Mouse (Mus musculus) limb, embryonic 11.5 days (tissue): Measurements from ENCODE around the gene Pank3. TPM values are rescaled to one million over a fixed set of nuclear protein-coding genes. Genes with fewer than 3 reads are reported as not detected.

Experiments
- ATAC-seq: fragments of 200-750 bp; cut with Nextera tagmentation; 2 replicates; pipeline ENCODE4 v1.8.0; 2017; ENCODE audit warnings: low read depth; ENCODE audit not compliant: insufficient number of reproducible peaks, low FRiP score, low TSS enrichment
- DNase-seq: peaks from one replicate; pipeline ENCODE4 v3.0.0-alpha.2; 2015; ENCODE audit warnings: low spot score
- H3K27ac ChIP-seq: fragments of 300-500 bp; sonication (generic); replicated peaks from 2 replicates; pipeline ENCODE4 v1.5.1; 2014; ENCODE audit warnings: low read depth, mild to moderate bottlenecking, low read length
- H3K27me3 ChIP-seq: fragments of 300-500 bp; sonication (generic); 2 replicates; pipeline ENCODE4 v1.6.1; 2014; ENCODE audit warnings: mild to moderate bottlenecking, low read length, mixed read lengths; ENCODE audit not compliant: control insufficient read depth, insufficient read depth
- H3K36me3 ChIP-seq: fragments of 300-500 bp; sonication (generic); 2 replicates; pipeline ENCODE4 v1.6.1; 2014; ENCODE audit warnings: mild to moderate bottlenecking, low read length, moderate library complexity, mixed read lengths; ENCODE audit not compliant: control insufficient read depth, insufficient read depth
- H3K4me1 ChIP-seq: fragments of 300-500 bp; sonication (generic); 2 replicates; pipeline ENCODE4 v1.6.1; 2014; ENCODE audit warnings: low read length, mixed read lengths; ENCODE audit not compliant: control insufficient read depth, insufficient read depth
- H3K4me2 ChIP-seq: fragments of 300-500 bp; sonication (generic); 2 replicates; pipeline ENCODE4 v1.6.1; 2014; ENCODE audit warnings: low read depth, mild to moderate bottlenecking, moderate library complexity; ENCODE audit not compliant: severe bottlenecking
- H3K4me3 ChIP-seq: fragments of 300-500 bp; sonication (generic); 2 replicates; pipeline ENCODE4 v1.5.1; 2014; ENCODE audit warnings: low read depth, low read length
- H3K9ac ChIP-seq: fragments of 300-500 bp; sonication (generic); 2 replicates; pipeline ENCODE4 v1.6.1; 2014; ENCODE audit warnings: mild to moderate bottlenecking, low read length
- H3K9me3 ChIP-seq: fragments of 300-500 bp; sonication (generic); 2 replicates; pipeline ENCODE4 v1.6.1; 2016; ENCODE audit warnings: low read length; ENCODE audit not compliant: control insufficient read depth
- WGBS: fragments of 180-500 bp; shearing (Covaris S2); extraction: QIAGEN DNeasy Blood & Tissue Kit; methylation state at CpG from one replicate; pipeline ENCODE4 v1.1.7; 2014; 5-methylcytosine and 5-hydroxymethylcytosine counted together
- polyA plus RNA-seq: library from polyadenylated mRNA; unstranded; fragments of >200 nt; fragmentation: Nextera tagmentation; extraction: Ambion mirVana; gene quantifications from 2 replicates; pipeline ENCODE4 v1.2.1, GENCODE M21; 2014

Pank3 gene
- 18.8 and 21.5 TPM in 2 replicates for polyA plus RNA-seq

DNA sequence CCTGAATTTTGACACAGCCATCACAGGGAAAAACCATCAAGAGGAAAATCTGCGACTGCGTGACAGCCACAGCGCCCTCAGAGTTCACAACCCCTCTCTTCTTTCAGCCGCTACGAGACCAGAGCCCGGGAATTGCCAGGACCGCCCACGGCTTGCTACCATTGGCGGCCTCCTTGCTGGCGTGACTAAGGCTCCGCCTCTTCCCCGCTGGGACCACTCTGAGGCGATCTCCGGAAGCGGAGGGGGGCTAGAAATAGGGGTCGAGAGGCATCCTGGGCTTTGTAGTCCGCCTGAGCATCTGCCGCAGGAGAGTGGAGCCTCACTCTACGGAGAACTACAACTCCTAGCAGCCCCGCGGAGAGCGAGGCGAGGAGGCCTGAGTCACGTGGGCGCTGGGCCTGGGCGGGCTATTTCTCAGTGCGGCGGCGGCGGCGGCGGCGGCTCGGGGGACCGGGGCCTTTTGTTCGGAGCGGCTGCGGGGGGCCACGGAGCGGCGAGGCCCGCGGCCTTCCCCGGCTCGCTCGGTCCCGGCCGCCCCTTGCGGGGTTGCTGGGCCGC lies at the start of gene Pank3:
Gene Pank3, plus strand, starts transcription at position 297 of the 558 bp plus-strand sequence.
- WGBS: under 1% methylated on average over 46 of the region's 50 CpGs
- DNase-seq (peak; percentile 98), ATAC-seq (peak; percentile 100)
- H3K27me3 ChIP-seq: no peaks in the 10 kb centered on the region
- peak within 1 kb of the TSS; percentile 93 for H3K4me3 ChIP-seq
- H3K4me1 ChIP-seq: peaks cover 3% of the 10 kb centered on the region; the same call in 1 of the 2 replicates
- H3K9me3 ChIP-seq: no peaks in the 10 kb centered on the region
- peak within 1 kb of the TSS; percentile 90 for H3K27ac ChIP-seq
- peak within 1 kb of the TSS; percentile 98 for H3K9ac ChIP-seq
- H3K4me2 ChIP-seq: peak within 1 kb of the TSS; percentile 63
- peaks cover 2% of the 10 kb centered on the region; the same call in 1 of the 2 replicates for H3K36me3 ChIP-seq

- no peak overlapping the region for H3K9ac ChIP-seq
- H3K36me3 ChIP-seq: no peaks in the 10 kb centered on the region
- H3K27ac ChIP-seq: no peak overlapping the region
- H3K9me3 ChIP-seq: no peaks in the 10 kb centered on the region
- no peak overlapping the region for H3K4me3 ChIP-seq
- ATAC-seq: no peak
- H3K27me3 ChIP-seq: no peaks in the 10 kb centered on the region
- no peak for DNase-seq
- WGBS: 86% methylated on average over 5 of the region's 5 CpGs
- H3K4me2 ChIP-seq: no peak overlapping the region
- no peaks in the 10 kb centered on the region for H3K4me1 ChIP-seq
Measured at GRCm38 (mm10) chr11:35723876-35724275, 45.4 kb upstream of the Pank3 start.

DNA sequence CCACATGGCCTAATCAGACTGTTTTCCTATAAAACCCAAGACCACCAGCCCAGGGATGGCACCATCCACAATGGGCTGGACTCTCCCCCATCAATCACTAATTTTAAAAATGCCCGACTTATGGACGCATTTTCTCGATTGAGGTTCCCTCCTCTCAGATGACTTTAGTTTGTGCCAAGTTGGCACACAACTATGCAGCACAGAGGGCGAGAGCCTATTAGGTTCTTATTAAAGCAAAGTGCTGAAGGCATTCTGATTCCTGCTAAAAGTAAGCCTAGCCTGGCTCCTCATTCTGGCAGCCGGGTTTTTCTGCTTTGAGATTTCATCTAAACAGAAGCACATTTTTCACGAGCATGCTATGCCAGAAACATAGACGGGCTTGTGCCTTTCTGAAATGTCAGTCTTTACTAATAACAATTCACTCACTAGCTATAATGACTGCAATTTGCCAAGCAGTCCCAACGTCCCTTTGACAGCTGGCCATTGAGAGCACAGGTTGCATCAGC lies 42.9 kb upstream of the Pank3 start:
- H3K9me3 ChIP-seq: no peaks in the 10 kb centered on the region
- WGBS: 82% methylated on average over 8 of the region's 8 CpGs
- DNase-seq: no peak

GRCm38 (mm10) chr11:35728200-35728599 lies 41.1 kb upstream of the Pank3 start:
- DNase-seq: no peak
- H3K36me3 ChIP-seq: no peaks in the 10 kb centered on the region

More for the DNA sequence above, 42.9 kb upstream of the Pank3 start:
- Histone ChIP-seq H3K27me3 (no peaks in the 10 kb centered on the region), H3K4me2 (no peak overlapping the region), H3K9ac (no peak overlapping the region), H3K27ac (no peak overlapping the region), H3K36me3 (no peaks in the 10 kb centered on the region), H3K4me1 (no peaks in the 10 kb centered on the region), H3K4me3 (no peak overlapping the region)
- no peak for ATAC-seq

GRCm38 (mm10) chr11:35729186-35729585 lies 40.1 kb upstream of the Pank3 start:
- H3K27ac ChIP-seq: no peak overlapping the region
- H3K4me1 ChIP-seq: no peaks in the 10 kb centered on the region
- H3K4me2 ChIP-seq: no peak overlapping the region
- H3K9me3 ChIP-seq: no peaks in the 10 kb centered on the region
- ATAC-seq (no peak), DNase-seq (no peak)
- H3K27me3 ChIP-seq: no peaks in the 10 kb centered on the region
- H3K36me3 ChIP-seq: no peaks in the 10 kb centered on the region
- no peak overlapping the region for H3K9ac ChIP-seq
- 62% methylated on average over 5 of the region's 5 CpGs for WGBS
- H3K4me3 ChIP-seq: no peak overlapping the region

More at GRCm38 (mm10) chr11:35728200-35728599, 41.1 kb upstream of the Pank3 start:
- Histone ChIP-seq H3K27ac (no peak overlapping the region), H3K9me3 (no peaks in the 10 kb centered on the region), H3K4me1 (no peaks in the 10 kb centered on the region), H3K27me3 (no peaks in the 10 kb centered on the region), H3K4me3 (no peak overlapping the region), H3K9ac (no peak overlapping the region), H3K4me2 (no peak overlapping the region)
- WGBS: 87% methylated on average over 1 of the region's 1 CpGs
- no peak for ATAC-seq

- no peak for ATAC-seq
- no peak for DNase-seq
- Histone ChIP-seq H3K27ac (no peak overlapping the region), H3K27me3 (no peaks in the 10 kb centered on the region), H3K4me3 (no peak overlapping the region), H3K4me2 (no peak overlapping the region), H3K4me1 (no peaks in the 10 kb centered on the region), H3K9me3 (no peaks in the 10 kb centered on the region), H3K36me3 (no peaks in the 10 kb centered on the region), H3K9ac (no peak overlapping the region)
- 76% methylated on average over 1 of the region's 1 CpGs for WGBS
Measured at GRCm38 (mm10) chr11:35732366-35732765, 36.9 kb upstream of the Pank3 start.

GRCm38 (mm10) chr11:35736817-35737216 lies 32.5 kb upstream of the Pank3 start:
- Histone ChIP-seq H3K27ac (no peak overlapping the region), H3K9me3 (no peaks in the 10 kb centered on the region), H3K4me1 (no peaks in the 10 kb centered on the region), H3K9ac (no peak overlapping the region), H3K4me3 (no peak overlapping the region), H3K4me2 (no peak overlapping the region), H3K27me3 (no peaks in the 10 kb centered on the region), H3K36me3 (no peaks in the 10 kb centered on the region)
- no peak for DNase-seq
- 74% methylated on average over 2 of the region's 2 CpGs for WGBS
- no peak for ATAC-seq

GRCm38 (mm10) chr11:35737262-35737661 lies 32.0 kb upstream of the Pank3 start:
- no peak overlapping the region for H3K4me2 ChIP-seq
- DNase-seq (no peak), ATAC-seq (no peak)
- no peak overlapping the region for H3K9ac ChIP-seq
- no peak overlapping the region for H3K4me3 ChIP-seq
- no peaks in the 10 kb centered on the region for H3K36me3 ChIP-seq
- WGBS: 93% methylated on average over 2 of the region's 2 CpGs
- H3K27me3 ChIP-seq: no peaks in the 10 kb centered on the region
- H3K4me1 ChIP-seq: no peaks in the 10 kb centered on the region
- H3K9me3 ChIP-seq: no peaks in the 10 kb centered on the region
- no peak overlapping the region for H3K27ac ChIP-seq

GRCm38 (mm10) chr11:35738102-35738501 lies 31.2 kb upstream of the Pank3 start:
- DNase-seq: no peak
- Histone ChIP-seq H3K4me2 (no peak overlapping the region), H3K9me3 (no peaks in the 10 kb centered on the region), H3K4me1 (no peaks in the 10 kb centered on the region), H3K27ac (no peak overlapping the region), H3K4me3 (no peak overlapping the region), H3K27me3 (no peaks in the 10 kb centered on the region), H3K36me3 (no peaks in the 10 kb centered on the region), H3K9ac (no peak overlapping the region)
- WGBS: 60% methylated on average over 3 of the region's 3 CpGs
- no peak for ATAC-seq
